Mouse (Mus musculus): ENCODE measurements around the gene Olfr495. TPM values are rescaled to one million over a fixed set of nuclear protein-coding genes. Genes with fewer than 3 reads are reported as not detected.

Olfr495 gene
- not detected in 2 replicates for total RNA-seq (2014; rRNA removed)
- not detected in 2 replicates for polyA plus RNA-seq (2015; fragmentation: Nextera tagmentation; extraction: Ambion mirVana)

DNA sequence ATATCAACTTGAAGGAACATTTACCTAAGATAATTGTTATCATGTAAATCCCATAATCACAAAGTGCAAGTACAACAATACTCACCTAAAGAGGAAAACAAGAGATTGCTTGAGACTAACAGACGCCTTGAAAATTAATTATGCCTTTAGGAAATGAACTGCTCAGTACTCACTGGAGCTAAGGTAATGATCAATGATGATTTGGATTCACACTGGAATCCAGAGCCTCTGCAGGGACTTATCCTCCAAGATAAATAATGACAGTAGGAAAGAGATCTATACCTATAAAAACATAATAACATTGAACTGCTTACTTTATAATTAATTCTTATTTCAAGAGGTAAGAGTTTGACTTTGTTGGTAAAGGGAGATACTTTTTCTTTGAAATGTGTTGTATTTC lies at the start of gene Olfr495:
TSS of gene Olfr495 (plus strand) at position 301 of the 400 bp plus-strand sequence.
- no peaks in the 10 kb centered on the region for H3K4me1 ChIP-seq (ENCODE audit: insufficient read depth)
- DNase-seq (no peak), ATAC-seq (no peak)
- TF ChIP-seq CTCF (IDR thresholded peaks at IDR 0.05; ENCODE audit: low read depth) = no peak
- no peaks in the 10 kb centered on the region for H3K9me3 ChIP-seq (ENCODE audit: low read length)
- no peak within 1 kb of the TSS for H3K4me3 ChIP-seq (ENCODE audit: low read depth, low read length)
- no peak within 1 kb of the TSS for H3K9ac ChIP-seq
- 80% methylated on average over 1 of the region's 1 CpGs for WGBS
- no peaks in the 10 kb centered on the region for H3K36me3 ChIP-seq (ENCODE audit: insufficient read depth)
- H3K4me2 ChIP-seq (ENCODE audit: low read depth) = no peak within 1 kb of the TSS
- no peak within 1 kb of the TSS for H3K27ac ChIP-seq (ENCODE audit: low read depth, low read length)
- H3K27me3 ChIP-seq (ENCODE audit: insufficient read depth, low read length) = no peaks in the 10 kb centered on the region

DNA sequence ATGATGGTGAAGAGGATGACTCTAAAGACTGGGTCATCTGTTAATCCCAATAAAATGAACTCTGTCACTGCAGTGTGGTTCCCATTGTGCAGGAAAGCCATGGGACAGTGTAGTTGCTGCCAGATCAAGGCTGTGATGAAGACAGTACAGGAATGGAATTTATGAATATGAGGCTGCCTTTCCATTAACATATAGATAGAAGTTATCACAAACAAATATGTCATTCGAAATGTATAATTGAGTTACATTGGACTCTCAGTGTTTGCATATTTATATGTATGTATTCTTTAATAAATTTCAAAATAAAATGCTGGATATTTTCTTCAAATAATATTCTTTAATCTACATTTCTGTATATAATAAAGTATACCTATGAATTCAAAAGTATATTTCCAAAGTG lies 46.1 kb upstream of the Olfr495 start, which contains the start of gene Olfr493:
TSS of gene Olfr493 (minus strand) at position 101 of the 400 bp plus-strand sequence.
- Histone ChIP-seq H3K4me2 (ENCODE audit: low read depth) (no peak within 1 kb of the TSS), H3K9me3 (ENCODE audit: low read length) (no peaks in the 10 kb centered on the region), H3K27me3 (ENCODE audit: insufficient read depth, low read length) (no peaks in the 10 kb centered on the region), H3K27ac (ENCODE audit: low read depth, low read length) (no peak within 1 kb of the TSS), H3K4me3 (ENCODE audit: low read depth, low read length) (no peak within 1 kb of the TSS), H3K36me3 (ENCODE audit: insufficient read depth) (no peaks in the 10 kb centered on the region), H3K9ac (no peak within 1 kb of the TSS), H3K4me1 (ENCODE audit: insufficient read depth) (no peaks in the 10 kb centered on the region)
- 59% methylated on average over 1 of the region's 1 CpGs for WGBS
- DNase-seq (no peak), ATAC-seq (no peak)
- TF ChIP-seq CTCF (IDR thresholded peaks at IDR 0.05; ENCODE audit: low read depth) = no peak

DNA sequence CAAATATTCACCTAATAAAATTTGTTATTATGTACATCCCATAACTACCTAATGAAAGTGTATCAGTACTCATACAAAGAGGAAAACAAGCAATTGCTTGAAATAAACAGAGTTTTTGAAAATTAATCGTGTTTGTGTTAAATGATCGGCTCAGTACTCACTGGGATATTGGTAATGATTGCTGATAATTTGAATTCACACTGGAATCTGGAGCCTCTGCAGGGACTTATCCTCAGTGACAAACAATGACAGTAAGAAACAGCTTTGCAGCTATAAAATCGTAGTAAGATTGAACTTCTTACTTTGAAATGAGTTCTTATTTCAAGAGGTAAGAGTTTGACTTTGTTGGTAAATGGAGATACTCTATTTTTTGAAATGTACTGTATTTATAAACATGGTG lies 27.9 kb upstream of the Olfr495 start, which contains the start of gene Olfr494:
TSS of gene Olfr494 (plus strand) at position 301 of the 400 bp plus-strand sequence.
- H3K27ac ChIP-seq (ENCODE audit: low read depth, low read length) = no peak within 1 kb of the TSS
- H3K27me3 ChIP-seq (ENCODE audit: insufficient read depth, low read length) = no peaks in the 10 kb centered on the region
- no peaks in the 10 kb centered on the region for H3K9me3 ChIP-seq (ENCODE audit: low read length)
- H3K36me3 ChIP-seq (ENCODE audit: insufficient read depth) = no peaks in the 10 kb centered on the region
- ATAC-seq (no peak), DNase-seq (no peak)
- H3K4me2 ChIP-seq (ENCODE audit: low read depth) = no peak within 1 kb of the TSS
- H3K4me1 ChIP-seq (ENCODE audit: insufficient read depth) = no peaks in the 10 kb centered on the region
- 87% methylated on average over 3 of the region's 3 CpGs for whole genome bisulfite sequencing
- no peak for TF ChIP-seq CTCF (IDR thresholded peaks at IDR 0.05; ENCODE audit: low read depth)
- no peak within 1 kb of the TSS for H3K9ac ChIP-seq
- no peak within 1 kb of the TSS for H3K4me3 ChIP-seq (ENCODE audit: low read depth, low read length)

DNA sequence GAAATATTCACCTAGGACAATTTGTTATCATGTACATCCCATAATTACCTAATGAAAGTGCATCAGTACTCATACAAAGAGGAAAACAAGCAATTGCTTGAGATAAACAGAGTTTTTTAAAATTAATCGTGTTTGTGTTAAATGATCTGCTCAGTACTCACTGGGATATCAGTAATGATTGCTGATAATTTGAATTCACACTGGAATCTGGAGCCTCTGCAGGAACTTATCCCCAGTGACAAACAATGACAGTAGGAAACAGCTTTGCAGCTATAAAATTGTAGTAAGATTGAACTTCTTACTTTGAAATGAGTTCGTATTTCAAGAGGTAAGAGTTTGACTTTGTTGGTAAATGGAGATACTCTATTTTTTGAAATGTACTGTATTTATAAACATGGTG lies 27.2 kb downstream of the Olfr495 start, which contains the start of gene Olfr497:
TSS of gene Olfr497 (plus strand) at position 301 of the 400 bp plus-strand sequence.
- 92% methylated on average over 2 of the region's 2 CpGs for WGBS
- TF ChIP-seq CTCF (IDR thresholded peaks at IDR 0.05; ENCODE audit: low read depth) = no peak
- no peak within 1 kb of the TSS for H3K27ac ChIP-seq (ENCODE audit: low read depth, low read length)
- no peak within 1 kb of the TSS for H3K4me2 ChIP-seq (ENCODE audit: low read depth)
- no peaks in the 10 kb centered on the region for H3K27me3 ChIP-seq (ENCODE audit: insufficient read depth, low read length)
- H3K36me3 ChIP-seq (ENCODE audit: insufficient read depth) = no peaks in the 10 kb centered on the region
- no peak within 1 kb of the TSS for H3K4me3 ChIP-seq (ENCODE audit: low read depth, low read length)
- no peak within 1 kb of the TSS for H3K9ac ChIP-seq
- H3K4me1 ChIP-seq (ENCODE audit: insufficient read depth) = no peaks in the 10 kb centered on the region
- no peaks in the 10 kb centered on the region for H3K9me3 ChIP-seq (ENCODE audit: low read length)
- no peak for DNase-seq
- no peak for ATAC-seq

Other genes with a start within 250 kb of the Olfr495 start
- not detected in 2 replicates for gene Olfr485, start 233.3 kb upstream of the Olfr495 start, total RNA-seq (2014; rRNA removed)
- gene Olfr485, start 233.3 kb upstream of the Olfr495 start, polyA plus RNA-seq (2015; fragmentation: Nextera tagmentation; extraction: Ambion mirVana) = not detected in 2 replicates
- gene Olfr486, start 220.4 kb upstream of the Olfr495 start, total RNA-seq (2014; rRNA removed) = not detected in 2 replicates
- gene Olfr486, start 220.4 kb upstream of the Olfr495 start, polyA plus RNA-seq (2015; fragmentation: Nextera tagmentation; extraction: Ambion mirVana) = not detected in 2 replicates
- gene Olfr487, start 178.5 kb upstream of the Olfr495 start, total RNA-seq (2014; rRNA removed) = not detected in 2 replicates
- gene Olfr487, start 178.5 kb upstream of the Olfr495 start, polyA plus RNA-seq (2015; fragmentation: Nextera tagmentation; extraction: Ambion mirVana) = not detected in 2 replicates
- gene Olfr488, start 134.8 kb upstream of the Olfr495 start, total RNA-seq (2014; rRNA removed) = not detected in 2 replicates
- not detected in 2 replicates for gene Olfr488, start 134.8 kb upstream of the Olfr495 start, polyA plus RNA-seq (2015; fragmentation: Nextera tagmentation; extraction: Ambion mirVana)
- not detected in 2 replicates for gene Olfr490, start 104.2 kb upstream of the Olfr495 start, total RNA-seq (2014; rRNA removed)
- not detected in 2 replicates for gene Olfr490, start 104.2 kb upstream of the Olfr495 start, polyA plus RNA-seq (2015; fragmentation: Nextera tagmentation; extraction: Ambion mirVana)
- gene Olfr491, start 79.7 kb upstream of the Olfr495 start, total RNA-seq (2014; rRNA removed) = not detected in 2 replicates
- not detected in 2 replicates for gene Olfr491, start 79.7 kb upstream of the Olfr495 start, polyA plus RNA-seq (2015; fragmentation: Nextera tagmentation; extraction: Ambion mirVana)
- not detected in 2 replicates for gene Olfr492, start 69.5 kb upstream of the Olfr495 start, total RNA-seq (2014; rRNA removed)
- gene Olfr492, start 69.5 kb upstream of the Olfr495 start, polyA plus RNA-seq (2015; fragmentation: Nextera tagmentation; extraction: Ambion mirVana) = not detected in 2 replicates
- not detected in 2 replicates for gene Olfr493, start 46.2 kb upstream of the Olfr495 start, total RNA-seq (2014; rRNA removed)
- gene Olfr493, start 46.2 kb upstream of the Olfr495 start, polyA plus RNA-seq (2015; fragmentation: Nextera tagmentation; extraction: Ambion mirVana) = not detected in 2 replicates
- gene Olfr494, start 27.8 kb upstream of the Olfr495 start, total RNA-seq (2014; rRNA removed) = not detected in 2 replicates
- not detected in 2 replicates for gene Olfr494, start 27.8 kb upstream of the Olfr495 start, polyA plus RNA-seq (2015; fragmentation: Nextera tagmentation; extraction: Ambion mirVana)
- gene Olfr497, start 27.3 kb downstream of the Olfr495 start, total RNA-seq (2014; rRNA removed) = not detected in 2 replicates
- not detected in 2 replicates for gene Olfr497, start 27.3 kb downstream of the Olfr495 start, polyA plus RNA-seq (2015; fragmentation: Nextera tagmentation; extraction: Ambion mirVana)
- gene Olfr498, start 72.2 kb downstream of the Olfr495 start, total RNA-seq (2014; rRNA removed) = not detected in 2 replicates
- not detected in 2 replicates for gene Olfr498, start 72.2 kb downstream of the Olfr495 start, polyA plus RNA-seq (2015; fragmentation: Nextera tagmentation; extraction: Ambion mirVana)
- not detected in 2 replicates for gene Olfr502, start 131.9 kb downstream of the Olfr495 start, total RNA-seq (2014; rRNA removed)
- gene Olfr502, start 131.9 kb downstream of the Olfr495 start, polyA plus RNA-seq (2015; fragmentation: Nextera tagmentation; extraction: Ambion mirVana) = not detected in 2 replicates
- gene Olfr503, start 151.4 kb downstream of the Olfr495 start, total RNA-seq (2014; rRNA removed) = not detected in 2 replicates
- gene Olfr503, start 151.4 kb downstream of the Olfr495 start, polyA plus RNA-seq (2015; fragmentation: Nextera tagmentation; extraction: Ambion mirVana) = not detected in 2 replicates
- not detected in 2 replicates for gene Olfr504, start 172.6 kb downstream of the Olfr495 start, total RNA-seq (2014; rRNA removed)
- not detected in 2 replicates for gene Olfr504, start 172.6 kb downstream of the Olfr495 start, polyA plus RNA-seq (2015; fragmentation: Nextera tagmentation; extraction: Ambion mirVana)
- not detected in 2 replicates for gene Olfr506, start 217.6 kb downstream of the Olfr495 start, total RNA-seq (2014; rRNA removed)
- gene Olfr506, start 217.6 kb downstream of the Olfr495 start, polyA plus RNA-seq (2015; fragmentation: Nextera tagmentation; extraction: Ambion mirVana) = not detected in 2 replicates
- gene Olfr507, start 228.6 kb downstream of the Olfr495 start, total RNA-seq (2014; rRNA removed) = not detected in 2 replicates
- gene Olfr507, start 228.6 kb downstream of the Olfr495 start, polyA plus RNA-seq (2015; fragmentation: Nextera tagmentation; extraction: Ambion mirVana) = not detected in 2 replicates
- gene Olfr508, start 236.8 kb downstream of the Olfr495 start, total RNA-seq (2014; rRNA removed) = not detected in 2 replicates
- gene Olfr508, start 236.8 kb downstream of the Olfr495 start, polyA plus RNA-seq (2015; fragmentation: Nextera tagmentation; extraction: Ambion mirVana) = not detected in 2 replicates